Mouse (Mus musculus) 416B (cell line): ENCODE data around the gene Olfr1325.
"Not testable (repeated sequence)": the region's sequence is repeated elsewhere in the genome, so short reads cannot be mapped to it uniquely, and the experiment has no call there.

ENCODE experiments used
- DNase-seq: peaks from one replicate; pipeline ENCODE4 v3.0.0; 2011; ENCODE audit warnings: low read depth

Gene Olfr1325

DNA sequence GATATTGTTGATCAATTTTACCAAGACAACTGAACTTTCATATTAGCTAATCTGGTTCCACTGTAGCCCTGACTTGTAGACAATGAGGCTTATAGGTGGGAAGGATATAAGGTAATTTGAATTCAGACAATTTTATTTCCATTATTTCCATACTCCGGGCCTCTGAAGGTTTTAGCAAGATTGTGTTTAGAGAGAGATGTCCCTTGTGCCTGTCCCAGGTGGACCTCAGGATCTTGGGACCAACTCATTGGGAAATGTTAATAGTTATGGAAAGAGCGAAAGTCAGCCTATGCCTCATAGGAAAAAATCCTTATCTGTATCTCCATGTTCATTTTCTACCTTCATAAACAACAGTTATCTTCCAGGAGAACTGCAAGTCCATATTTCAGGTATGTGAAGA lies at the start of gene Olfr1325:
Olfr1325 (plus strand) TSS at position 301 of the 400 bp plus-strand sequence.
- no peak for DNase-seq

DNA sequence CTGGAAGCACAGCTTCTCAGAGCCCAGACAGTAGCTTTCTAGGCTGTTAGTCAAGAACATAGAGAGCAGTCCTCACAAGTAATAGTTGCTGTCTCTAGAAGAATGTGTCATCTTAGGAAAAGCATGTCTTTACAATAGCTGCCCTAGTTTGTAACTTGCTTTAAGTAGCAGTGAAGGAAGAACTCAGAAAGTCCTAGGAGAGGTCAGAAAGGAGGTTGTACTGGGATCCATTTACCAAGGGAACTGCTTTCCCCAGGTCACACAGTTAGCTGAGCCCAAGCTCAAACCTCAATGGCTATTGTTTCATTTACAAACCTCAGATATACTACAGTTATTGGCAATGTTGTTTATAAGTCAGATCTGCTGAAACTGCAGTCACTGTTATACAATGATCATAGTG lies 17.7 kb upstream of the Olfr1325 start, which contains the start of gene Olfr1326-ps1:
Olfr1326-ps1 (minus strand) TSS at position 101 of the 400 bp plus-strand sequence.
- DNase-seq, result no peak

DNA sequence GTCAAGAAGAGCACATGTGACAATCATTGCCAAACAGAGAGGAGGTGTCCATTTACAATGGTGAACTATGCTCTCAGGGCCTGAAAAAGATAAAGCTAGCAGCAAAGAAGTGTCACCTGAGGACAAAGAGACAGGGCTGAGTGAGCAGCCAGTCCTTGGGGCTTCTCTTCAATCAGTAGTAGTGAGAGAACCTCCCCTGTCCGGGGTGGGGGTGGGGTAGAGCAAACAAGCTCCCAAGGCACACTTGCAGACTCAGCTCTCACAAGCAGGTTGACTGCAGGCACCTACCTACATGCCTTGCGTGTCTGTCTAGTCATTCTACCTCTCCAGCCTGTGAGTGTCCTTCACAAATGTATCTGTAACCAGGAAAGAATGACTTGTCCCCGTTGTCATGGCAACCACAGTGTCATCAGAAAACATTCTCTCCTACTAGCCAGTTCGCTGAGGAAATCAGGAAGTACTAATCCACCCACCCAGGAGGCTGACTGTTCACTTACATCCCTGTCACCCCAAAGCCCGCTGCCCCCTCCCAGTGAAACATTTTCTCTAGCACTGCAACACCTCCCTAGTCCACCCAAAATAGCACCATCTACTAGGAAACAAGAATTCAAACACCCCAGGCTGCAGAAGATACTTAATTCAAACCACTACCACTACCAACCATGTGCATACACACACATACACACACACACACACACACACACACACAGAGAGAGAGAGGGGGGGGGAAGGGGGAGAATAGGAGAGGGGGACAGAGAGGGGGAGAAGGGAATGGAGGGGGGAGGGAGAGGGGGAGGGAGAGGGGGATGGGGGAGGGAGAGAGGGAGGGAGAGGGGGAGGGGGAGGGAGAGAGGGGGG lies 53.2 kb downstream of the Olfr1325 start, which contains the start of gene Gm5640:
Gm5640 (minus strand) TSS at position 170 of the 858 bp plus-strand sequence.
- peak; percentile 5 for DNase-seq

GRCm38 (mm10) chrX:74646393-74646792 lies 53.9 kb downstream of the Olfr1325 start:
- DNase-seq, result not testable (repeated sequence)
